Mouse (Mus musculus): ENCODE results near the gene Rbm38.

The Rbm38 gene

DNA sequence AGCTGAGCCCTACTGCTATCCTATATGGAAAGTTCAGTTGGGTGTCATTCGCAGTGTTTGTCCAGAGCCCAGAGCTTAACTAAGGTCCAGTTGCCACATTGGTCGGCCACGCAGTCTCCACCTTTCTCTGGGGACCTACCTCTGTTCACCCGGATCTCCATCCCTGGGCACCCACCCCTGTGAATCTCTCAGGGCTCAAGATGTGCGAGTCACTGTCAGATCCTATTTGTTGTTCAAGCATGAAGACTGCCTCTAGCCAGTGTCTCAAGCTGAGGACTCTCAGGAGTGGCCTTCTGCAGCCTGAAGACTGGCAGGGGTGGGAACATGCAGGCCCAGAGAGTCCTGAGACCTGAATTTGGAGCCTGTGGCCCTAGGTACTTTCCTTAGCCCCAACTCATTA lies 15.8 kb downstream of the Rbm38 start:
- no peak for DNase-seq (ENCODE audit: inconsistent ontology term)

DNA sequence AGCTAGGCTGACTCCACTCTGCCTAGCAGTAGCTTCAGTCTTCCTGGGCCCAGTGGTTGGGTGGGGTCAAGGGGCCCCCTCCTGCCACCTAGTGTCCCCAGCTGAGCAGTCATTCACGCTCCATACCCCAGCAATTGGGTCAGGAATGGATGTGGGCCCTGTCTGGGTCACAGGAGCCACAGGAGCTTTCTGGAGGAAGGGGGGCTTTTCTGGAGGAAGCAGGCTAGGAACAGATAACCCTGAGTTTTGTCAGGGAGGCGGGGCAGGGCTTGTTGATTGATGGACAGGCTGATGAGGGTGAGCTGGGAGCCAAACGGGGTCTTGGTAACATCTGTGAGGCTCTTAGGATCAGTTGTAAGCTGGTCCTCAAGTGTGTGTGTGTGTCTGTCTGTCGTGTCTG lies 16.3 kb downstream of the Rbm38 start:
- no peak for DNase-seq (ENCODE audit: inconsistent ontology term)

DNA sequence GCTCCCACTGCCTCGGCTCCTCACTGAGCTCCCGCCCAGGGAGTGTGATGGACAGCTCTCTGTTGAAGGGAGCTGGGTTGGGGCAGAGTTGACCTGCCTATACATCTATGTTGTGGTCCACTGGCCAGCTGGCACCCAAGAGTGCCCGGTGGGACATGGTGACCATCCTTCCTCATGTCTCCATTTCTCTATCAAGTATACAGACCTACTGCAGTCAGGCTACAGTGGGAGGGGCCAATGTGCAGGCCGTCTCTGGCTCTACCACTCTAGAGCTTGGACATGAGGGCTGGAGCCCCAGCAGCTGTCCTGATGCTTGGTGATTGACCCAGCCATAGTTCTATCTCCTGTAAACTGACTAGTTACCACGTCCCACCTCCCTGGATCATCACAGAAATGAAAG lies 17.0 kb downstream of the Rbm38 start:
- DNase-seq (ENCODE audit: inconsistent ontology term) = no peak

DNA sequence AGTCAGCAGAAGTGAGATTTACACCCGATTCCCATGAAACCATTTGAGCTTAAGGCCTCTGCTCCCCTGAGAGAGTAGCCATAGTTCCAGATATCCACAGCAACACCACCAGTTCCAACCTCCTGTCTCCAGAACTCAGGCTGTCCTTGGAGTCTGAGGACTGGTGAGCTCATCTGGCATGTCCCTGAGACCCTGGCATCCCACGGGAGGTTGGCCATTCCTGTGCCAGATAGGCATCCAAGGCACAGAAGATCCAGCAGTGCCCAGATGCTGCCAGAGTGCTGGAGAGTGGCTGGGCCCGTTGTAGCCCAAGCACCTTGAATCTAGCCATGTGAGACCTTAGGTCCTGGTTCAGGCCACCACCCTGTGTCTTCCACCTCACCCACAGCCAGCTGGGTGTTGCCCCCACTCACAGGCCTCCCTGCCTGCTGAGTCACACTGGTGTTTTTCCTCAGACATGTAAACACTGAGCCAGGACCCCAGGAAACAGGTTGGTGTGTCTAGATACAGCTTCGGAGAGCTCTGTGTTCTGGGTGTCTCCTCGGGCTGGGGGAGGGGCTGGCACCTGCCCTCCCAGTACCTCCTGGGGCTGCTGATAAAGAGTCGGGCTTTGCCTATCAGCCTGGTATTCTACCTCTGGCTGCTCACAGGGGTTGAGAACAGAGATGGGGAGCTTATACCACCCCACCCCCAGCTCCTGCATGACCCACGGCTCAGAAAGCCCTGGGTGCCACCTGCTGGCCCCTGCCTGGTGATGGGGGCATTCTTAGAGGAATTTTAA lies 17.7 kb downstream of the Rbm38 start:
- DNase-seq (ENCODE audit: inconsistent ontology term) = no peak

DNA sequence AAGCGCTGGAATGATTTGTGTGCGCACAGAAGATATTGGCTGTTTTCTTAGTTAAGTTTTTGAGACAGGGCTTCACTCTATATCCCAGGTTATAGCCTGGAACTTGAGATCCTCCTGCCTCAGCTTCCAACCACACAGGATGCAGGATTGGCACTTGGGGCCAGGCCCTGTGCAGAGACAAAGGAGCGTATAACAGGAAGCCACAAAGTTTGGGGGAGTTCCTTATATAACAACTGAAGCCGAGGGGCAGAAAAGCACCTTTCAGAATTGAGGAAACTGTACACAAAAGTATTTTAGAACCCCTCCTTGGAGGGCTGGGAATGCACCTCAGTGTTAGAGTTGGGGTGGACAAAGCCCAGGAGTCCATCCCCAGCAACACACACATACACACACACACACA lies 18.7 kb downstream of the Rbm38 start:
- DNase-seq (ENCODE audit: inconsistent ontology term) = no peak

DNA sequence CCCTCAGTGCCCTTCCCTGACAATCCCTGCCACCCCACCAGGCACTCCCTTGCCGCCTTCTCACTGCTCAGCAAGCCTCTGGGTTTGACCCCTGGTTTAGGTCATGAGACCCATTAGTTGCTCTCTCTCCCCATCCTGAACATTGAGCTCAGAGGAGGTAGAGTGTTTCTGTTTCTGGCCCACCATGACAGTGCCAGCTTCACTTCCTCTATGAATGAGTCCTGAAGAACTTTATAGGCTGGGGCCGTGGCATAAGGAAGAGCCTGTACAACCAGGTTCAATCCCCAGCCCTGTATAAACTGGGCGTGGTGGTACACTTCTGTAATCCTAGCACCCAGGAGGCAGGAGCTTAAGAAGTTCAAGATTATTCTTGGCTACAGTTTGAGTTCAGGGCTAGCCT lies 20.5 kb downstream of the Rbm38 start:
- DNase-seq (ENCODE audit: inconsistent ontology term) = no peak

DNA sequence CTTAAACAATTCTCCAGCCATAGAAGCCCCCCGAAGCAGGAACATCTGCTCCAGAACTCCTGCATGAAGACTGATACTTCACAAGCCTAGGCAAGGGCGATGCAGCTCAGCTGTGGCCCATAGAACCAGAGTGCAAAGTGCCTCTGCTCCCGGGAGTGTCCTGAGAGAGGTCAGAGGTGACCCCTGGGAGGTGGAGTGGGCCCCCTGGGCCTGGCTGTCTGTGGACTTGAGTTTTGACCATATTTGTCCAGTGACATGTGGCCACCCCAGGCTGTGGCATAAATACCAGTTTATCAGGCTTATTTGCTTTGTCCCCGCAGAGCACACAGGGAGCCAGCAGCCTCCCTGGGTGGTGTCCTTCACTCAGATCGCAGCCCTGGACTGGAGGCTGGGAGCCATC lies 20.9 kb downstream of the Rbm38 start:
- DNase-seq (ENCODE audit: inconsistent ontology term) = no peak

DNA sequence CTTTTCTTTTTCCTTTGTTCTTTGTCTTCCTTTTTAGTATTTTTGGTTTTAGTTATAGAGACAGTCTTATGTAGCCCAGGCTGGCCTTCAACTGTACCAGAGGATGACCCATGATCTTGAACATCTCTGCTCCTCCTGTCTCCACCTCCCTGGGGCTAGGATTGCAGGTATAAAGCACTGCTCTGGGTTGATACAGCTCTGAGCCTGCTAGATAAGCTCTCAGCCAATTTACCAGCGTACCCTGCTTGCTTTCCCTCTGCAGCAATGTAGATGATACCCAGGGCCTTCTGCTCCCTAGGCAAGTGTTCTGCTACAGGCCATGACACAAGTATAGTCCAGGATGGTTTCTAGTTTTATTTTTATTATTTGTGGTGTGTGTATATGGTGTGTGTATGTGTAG lies 21.6 kb downstream of the Rbm38 start:
- DNase-seq (ENCODE audit: inconsistent ontology term) = no peak

DNA sequence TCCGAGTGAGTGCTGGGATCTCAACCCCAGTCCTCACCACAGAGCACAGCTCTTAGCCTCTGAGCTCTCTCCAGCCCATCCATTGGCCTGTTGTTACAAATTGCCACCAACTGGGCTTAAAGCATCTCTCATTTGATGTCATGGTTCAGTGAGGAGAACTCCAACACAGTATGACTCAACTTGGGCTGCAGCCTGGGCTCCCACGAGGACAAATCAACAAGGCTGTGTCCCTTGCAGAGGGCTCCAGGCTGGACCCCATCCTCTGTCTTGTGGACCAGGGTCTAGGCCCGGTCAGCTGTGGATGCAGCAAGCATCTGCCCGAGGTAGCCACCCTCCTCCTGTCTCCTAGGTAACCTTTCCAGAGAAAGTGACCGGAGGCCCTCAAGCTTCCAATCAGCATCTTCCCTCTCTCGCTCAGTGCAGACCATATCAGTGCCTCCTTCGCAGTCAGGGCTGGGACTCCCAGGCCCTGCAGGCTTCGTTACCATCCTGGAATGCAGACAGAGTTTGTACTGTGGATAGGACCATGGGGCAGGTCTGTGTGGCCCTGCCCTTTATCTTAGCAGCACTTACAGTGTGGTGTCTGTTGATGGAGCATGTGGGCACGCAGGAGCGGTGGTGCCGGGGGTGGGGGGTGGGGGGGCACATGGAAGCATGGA lies 22.3 kb downstream of the Rbm38 start:
- DNase-seq (ENCODE audit: inconsistent ontology term) = peak; percentile 67

DNA sequence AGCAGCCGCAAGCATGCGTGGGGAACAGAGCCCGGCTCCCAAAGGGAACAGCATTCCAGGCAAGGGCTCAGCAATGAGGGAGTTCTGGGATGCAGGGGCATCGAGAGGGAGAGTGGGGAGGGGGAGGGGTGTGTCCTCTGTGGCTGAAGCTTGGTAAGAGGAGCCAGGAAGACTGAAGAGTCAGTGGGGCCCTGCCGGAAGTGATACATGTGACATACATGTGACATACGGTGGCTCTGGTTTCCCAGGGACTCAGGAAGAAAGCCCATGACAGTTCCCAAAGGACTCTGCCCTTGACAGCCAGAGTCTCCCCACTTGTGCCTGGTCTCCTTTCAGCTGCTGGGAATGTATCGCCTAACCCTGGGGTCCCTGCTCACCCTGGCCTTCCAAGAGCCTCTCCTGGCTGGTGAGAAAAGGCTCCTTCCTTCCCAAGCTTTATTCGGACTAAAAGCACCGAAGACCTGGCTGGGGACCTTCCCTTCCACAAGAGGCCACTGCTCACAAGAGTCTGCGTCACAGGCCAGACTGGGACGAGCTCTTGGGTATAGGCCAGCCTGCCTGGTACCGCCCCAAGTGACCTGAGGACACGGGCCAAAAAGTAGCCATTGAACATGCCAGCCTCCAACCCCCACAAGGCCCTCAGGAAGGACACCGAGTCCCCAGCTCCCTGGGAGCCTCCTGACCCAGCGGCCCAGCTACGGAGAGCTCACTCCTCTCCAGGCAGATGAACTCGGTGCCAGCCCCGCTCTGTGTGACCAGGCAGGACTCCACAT lies 24.1 kb downstream of the Rbm38 start:
- no peak for DNase-seq (ENCODE audit: inconsistent ontology term)

DNA sequence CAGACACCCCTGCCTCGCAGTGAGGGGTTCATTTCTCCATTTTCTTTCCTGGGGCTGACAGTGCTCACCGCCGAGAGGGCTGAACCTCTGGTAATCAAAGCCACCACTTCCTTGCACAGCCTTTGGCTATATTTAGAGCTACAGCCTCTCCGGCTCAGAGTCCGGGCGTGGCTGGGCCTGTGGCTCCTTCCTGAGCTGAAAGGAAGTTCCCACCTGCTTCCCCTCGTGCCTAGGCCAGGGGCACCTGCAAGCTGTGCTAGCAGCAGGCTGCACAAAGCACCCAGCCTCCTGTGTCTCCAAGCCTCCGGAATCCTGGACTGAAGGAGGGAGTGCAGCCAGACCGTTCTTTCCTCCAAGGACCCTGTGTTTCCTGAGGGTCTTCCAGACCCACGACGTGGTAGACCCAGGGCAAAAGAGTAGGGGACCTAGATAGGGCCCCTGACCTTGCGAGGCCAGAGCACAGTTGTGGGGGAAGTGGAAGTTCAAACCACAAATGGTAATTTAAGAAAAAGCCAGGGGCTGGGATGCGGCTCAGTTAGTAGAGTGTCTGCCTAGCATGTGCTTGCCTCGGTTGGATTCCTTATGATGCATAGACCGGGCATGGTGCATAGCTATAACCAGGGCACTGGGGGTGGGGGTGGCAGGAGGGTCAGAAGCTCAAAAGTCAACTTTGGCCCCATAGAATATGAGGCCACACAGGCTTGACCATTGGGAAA lies 26.4 kb downstream of the Rbm38 start:
- no peak for DNase-seq (ENCODE audit: inconsistent ontology term)

DNA sequence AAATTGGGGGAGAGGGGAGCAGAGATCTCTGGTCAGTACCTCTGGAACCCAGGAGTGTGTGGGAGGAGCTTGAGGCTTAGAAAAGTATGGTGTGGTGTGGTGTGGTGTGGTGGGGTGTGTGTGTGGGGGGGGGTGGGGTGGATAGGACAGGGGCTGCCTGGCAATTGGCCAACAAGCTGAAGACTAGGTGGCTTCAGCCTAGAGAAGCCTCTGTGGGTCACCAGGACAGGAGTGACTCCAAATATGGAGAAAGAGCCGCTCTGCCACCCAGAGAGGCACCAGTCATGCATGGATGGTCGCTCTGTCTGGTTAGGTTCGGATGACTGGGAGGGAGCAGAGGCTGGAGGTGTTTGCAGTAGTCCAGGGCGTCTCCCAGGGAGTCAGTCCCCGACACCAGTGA lies 27.2 kb downstream of the Rbm38 start:
- DNase-seq (ENCODE audit: inconsistent ontology term) = no peak

DNA sequence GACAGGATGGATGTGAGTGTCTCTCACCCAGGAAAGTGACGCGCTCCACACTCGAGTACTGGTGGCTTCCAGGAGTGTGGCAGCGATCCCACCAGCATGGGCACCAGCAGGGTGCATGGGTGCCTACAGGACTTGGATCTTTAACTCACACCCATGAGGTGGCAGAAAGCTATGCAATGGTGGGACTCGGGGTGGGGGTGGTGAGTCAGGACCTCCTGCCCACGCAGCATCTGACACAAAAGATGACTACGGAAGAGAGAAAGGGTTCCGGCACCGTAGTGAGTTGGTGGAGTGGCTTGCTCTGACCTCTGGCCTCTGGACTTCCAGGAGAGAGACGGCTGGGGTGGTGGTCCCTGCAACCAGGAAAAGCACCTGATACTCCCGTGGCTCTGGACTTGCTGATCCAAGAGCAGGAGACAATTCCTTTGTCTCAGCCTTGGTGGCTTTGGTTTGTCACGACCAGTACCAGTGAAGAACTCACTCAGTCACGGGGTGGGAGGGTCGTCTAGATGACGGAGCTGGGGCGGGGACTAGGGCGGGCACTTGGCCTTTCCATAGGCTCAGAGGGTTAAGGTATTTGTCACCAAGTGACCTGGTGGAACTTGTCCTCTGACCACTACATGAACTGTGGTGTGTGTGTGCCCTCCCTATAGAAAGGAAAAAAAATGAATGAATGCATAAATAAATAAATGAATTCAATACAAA lies 27.9 kb downstream of the Rbm38 start:
- peak; percentile 71 for DNase-seq (ENCODE audit: inconsistent ontology term)

DNA sequence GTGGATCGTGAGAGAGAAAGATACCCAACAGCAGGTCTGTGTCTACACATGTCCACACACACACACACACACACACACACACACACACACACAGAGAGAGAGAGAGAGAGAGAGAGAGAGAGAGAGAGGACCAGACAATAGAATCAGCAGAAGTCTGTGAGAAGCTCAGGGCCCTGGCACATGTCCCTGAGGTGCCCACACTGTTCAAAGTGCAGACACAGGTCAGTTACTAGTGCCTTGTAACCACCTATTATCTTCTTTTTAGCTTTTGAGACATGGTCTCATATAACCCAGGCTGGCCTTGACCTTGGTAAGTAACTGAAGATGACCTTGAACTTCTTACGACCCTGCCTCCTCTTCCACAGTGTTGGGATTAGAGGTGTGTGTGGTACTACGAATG lies 28.9 kb downstream of the Rbm38 start:
- DNase-seq (ENCODE audit: inconsistent ontology term) = no peak

DNA sequence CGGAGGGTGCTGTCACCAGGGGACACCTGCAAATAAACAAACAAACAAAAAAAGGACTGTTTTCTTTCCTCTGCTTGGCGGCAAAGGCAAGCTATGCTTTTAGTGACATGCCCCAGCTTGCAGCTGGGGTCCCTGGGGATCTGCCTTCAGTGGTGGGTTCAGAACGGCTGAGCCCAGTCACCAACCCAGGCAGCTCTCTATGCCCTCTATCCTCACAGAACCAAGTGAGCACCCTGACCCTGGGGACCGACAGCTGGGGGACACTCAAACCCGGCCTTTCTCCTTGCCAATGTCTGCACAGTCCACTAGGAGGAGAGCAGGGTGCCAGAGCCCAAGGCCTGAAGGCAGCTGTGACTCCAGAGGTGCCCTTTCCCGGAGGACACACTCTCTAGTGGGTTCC lies 29.5 kb downstream of the Rbm38 start:
- DNase-seq (ENCODE audit: inconsistent ontology term) = no peak

DNA sequence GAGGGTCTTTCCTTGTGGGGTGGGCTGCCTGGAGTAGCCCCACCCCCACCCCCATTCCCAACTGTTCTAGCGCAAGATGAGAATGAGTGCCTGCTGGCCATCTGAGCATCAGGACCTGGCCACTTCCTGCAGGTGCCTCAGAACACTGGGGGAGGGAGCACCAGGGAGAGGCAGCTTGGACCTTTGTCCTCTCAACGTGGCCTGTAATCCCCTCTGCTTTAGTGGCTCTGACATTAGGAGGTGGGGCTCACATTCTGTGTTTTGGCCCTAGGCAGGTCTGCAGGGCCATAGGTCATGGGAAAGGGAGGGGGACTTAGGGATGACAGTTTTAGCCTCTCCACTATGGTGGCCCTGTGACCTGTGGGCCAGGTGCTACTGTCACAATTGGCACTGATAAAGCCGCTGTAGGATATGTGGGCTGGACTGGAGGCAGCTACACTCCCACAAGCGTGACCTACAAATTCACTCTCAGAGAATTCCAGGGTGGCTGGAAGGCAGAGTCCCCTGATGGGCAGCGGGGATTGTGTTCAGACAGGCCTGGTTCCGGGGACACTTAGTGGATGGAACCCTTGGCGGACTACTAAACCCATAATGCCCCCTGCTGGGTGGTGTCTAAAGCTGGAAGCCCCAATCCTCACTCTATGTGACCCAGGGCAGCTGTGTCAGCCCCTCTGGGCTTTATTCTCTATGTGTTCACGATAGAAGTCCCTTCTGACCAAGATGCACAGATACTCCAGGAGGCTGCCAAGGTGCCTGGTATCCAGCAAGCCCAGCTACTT lies 30.5 kb downstream of the Rbm38 start:
- DNase-seq (ENCODE audit: inconsistent ontology term) = peak; percentile 23

DNA sequence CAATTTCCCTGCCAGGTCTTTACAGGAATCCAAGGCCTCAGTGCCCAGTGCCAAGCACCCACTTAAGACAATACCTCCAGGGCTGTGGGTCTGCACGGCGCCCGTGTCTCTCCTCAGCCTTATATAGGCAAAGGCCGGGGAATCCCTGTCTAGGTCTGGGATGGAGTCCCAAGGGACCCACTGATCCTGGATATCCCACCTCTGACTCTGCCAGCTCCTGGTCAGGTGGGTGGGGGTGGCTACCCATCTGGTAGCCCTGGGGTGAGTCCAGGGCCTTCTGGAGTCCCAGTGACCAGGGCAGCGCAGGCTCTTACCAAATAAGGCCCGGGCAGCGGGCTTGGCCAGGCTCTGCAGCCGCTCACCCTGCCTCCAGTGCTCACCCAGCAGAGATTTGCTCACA lies 32.6 kb downstream of the Rbm38 start:
- DNase-seq (ENCODE audit: inconsistent ontology term) = no peak

DNA sequence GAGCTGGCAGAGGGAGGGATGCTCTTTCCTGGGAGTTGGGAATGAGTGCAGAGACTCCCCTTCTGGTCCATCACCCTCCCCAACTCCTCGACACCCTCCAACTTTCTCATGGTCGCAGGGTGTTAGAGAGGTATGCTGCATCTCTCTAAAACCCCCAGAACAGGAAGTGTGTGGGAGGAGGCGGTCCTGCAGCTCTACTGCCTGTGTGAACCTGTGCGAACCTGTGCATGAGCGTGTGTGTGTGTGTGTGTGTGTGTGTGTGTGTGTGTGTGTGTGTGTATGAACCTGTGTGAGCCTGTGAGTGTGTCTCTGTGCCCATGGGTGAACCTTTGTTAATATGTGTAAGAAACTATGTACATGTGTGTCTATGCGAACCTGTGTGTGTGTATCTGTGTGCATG lies 33.5 kb downstream of the Rbm38 start:
- no peak for DNase-seq (ENCODE audit: inconsistent ontology term)

DNA sequence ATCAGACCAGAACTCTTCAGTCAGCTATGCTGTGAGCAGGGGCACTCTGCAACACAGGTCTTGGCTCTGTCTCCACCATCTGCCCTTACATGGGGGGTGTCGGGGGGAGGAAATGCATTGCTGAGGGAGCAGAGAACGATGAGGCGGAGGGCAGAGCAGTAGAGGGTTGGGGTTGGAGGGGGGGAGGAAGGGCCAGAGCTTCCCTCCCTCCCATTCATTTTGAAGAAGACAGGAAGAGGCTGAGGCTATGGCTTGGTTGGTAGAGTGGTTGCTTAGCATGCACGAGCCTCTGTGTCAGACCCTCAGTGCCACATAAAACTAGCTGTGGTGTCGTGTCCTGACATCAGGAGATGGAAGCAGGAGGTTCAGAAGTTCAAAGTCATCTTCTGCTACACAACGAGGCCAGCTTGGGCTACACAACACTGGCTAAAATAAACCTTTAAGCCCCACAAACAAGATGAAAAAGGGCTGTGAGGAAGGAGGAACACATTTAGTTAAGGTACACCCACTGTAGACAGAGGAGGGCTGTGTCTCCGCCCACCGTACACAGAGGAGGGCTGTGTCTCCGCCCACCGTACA lies 36.1 kb downstream of the Rbm38 start:
- DNase-seq (ENCODE audit: inconsistent ontology term) = no peak

DNA sequence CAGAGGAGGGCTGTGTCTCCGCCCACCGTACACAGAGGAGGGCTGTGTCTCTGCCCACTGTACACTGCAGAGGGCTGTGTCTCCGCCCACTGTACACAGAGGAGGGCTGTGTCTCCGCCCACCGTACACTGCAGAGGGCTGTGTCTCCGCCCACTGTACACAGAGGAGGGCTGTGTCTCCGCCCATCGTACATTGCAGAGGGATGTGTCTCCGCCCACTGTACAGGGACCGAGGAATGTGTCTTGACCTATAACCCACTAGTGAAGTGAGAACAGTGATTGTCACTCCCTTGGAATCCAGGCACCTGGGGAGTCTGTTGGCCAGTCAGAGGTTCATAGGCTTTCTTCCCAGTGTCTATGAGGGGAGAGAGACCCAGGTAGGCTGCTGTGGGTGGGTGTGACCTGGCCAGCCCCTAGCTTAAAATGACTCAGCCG lies 36.6 kb downstream of the Rbm38 start:
- no peak for DNase-seq (ENCODE audit: inconsistent ontology term)
